Mouse (Mus musculus): Measurements from ENCODE around the gene Cnpy2.
"Not testable (repeated sequence)": the region's sequence is repeated elsewhere in the genome, so short reads cannot be mapped to it uniquely, and the experiment has no call there.

The Cnpy2 gene

GRCm38 (mm10) chr10:128315578-128315977 lies 6.7 kb upstream of the Cnpy2 start:
- DNase-seq (ENCODE audit: low read depth, low spot score), result no peak

- no peak for DNase-seq (ENCODE audit: low read depth, low spot score)
Measured at GRCm38 (mm10) chr10:128321641-128322040, 618 bp upstream of the Cnpy2 start.

- DNase-seq (ENCODE audit: low read depth, low spot score), result no peak
Measured at GRCm38 (mm10) chr10:128323516-128323915, 1.3 kb downstream of the Cnpy2 start.

GRCm38 (mm10) chr10:128326825-128327224 lies 4.6 kb downstream of the Cnpy2 start:
- DNase-seq (ENCODE audit: low read depth, low spot score), result no peak

- no peak for DNase-seq (ENCODE audit: low read depth, low spot score)
Measured at GRCm38 (mm10) chr10:128327610-128328009, 5.4 kb downstream of the Cnpy2 start.

GRCm38 (mm10) chr10:128332358-128333249 lies 10.3 kb downstream of the Cnpy2 start:
- not testable (repeated sequence) for DNase-seq (ENCODE audit: low read depth, low spot score)

- DNase-seq (ENCODE audit: low read depth, low spot score), result peak; percentile 73
Measured at GRCm38 (mm10) chr10:128335582-128335981, 13.3 kb downstream of the Cnpy2 start.

- no peak for DNase-seq (ENCODE audit: low read depth, low spot score)
Measured at GRCm38 (mm10) chr10:128336195-128336594, 13.9 kb downstream of the Cnpy2 start.

GRCm38 (mm10) chr10:128336597-128336996 lies 14.3 kb downstream of the Cnpy2 start:
- no peak for DNase-seq (ENCODE audit: low read depth, low spot score)

- peak; percentile 98 for DNase-seq (ENCODE audit: low read depth, low spot score)
Measured at GRCm38 (mm10) chr10:128337306-128338181, 15.3 kb downstream of the Cnpy2 start, which contains the start of gene Cs. Gene Cs (plus strand): TSS chr10:128337734.

GRCm38 (mm10) chr10:128338415-128338814 lies 16.2 kb downstream of the Cnpy2 start:
- no peak for DNase-seq (ENCODE audit: low read depth, low spot score)

- no peak for DNase-seq (ENCODE audit: low read depth, low spot score)
Measured at GRCm38 (mm10) chr10:128338948-128339347, 16.7 kb downstream of the Cnpy2 start.

GRCm38 (mm10) chr10:128340257-128340656 lies 18.0 kb downstream of the Cnpy2 start:
- DNase-seq (ENCODE audit: low read depth, low spot score), result no peak

- DNase-seq (ENCODE audit: low read depth, low spot score), result no peak
Measured at GRCm38 (mm10) chr10:128343436-128343835, 21.2 kb downstream of the Cnpy2 start.

- no peak for DNase-seq (ENCODE audit: low read depth, low spot score)
Measured at GRCm38 (mm10) chr10:128344568-128345275, 22.5 kb downstream of the Cnpy2 start.

GRCm38 (mm10) chr10:128347541-128347940 lies 25.3 kb downstream of the Cnpy2 start:
- no peak for DNase-seq (ENCODE audit: low read depth, low spot score)

GRCm38 (mm10) chr10:128358796-128359195 lies 36.5 kb downstream of the Cnpy2 start:
- peak; percentile 43 for DNase-seq (ENCODE audit: low read depth, low spot score)

- DNase-seq (ENCODE audit: low read depth, low spot score), result no peak
Measured at GRCm38 (mm10) chr10:128359226-128359625, 37.0 kb downstream of the Cnpy2 start.

GRCm38 (mm10) chr10:128361836-128362235 lies 39.6 kb downstream of the Cnpy2 start:
- no peak for DNase-seq (ENCODE audit: low read depth, low spot score)

- DNase-seq (ENCODE audit: low read depth, low spot score), result peak; percentile 53
Measured at GRCm38 (mm10) chr10:128362568-128362967, 40.3 kb downstream of the Cnpy2 start.

GRCm38 (mm10) chr10:128367899-128368401 lies 45.7 kb downstream of the Cnpy2 start:
- no peak for DNase-seq (ENCODE audit: low read depth, low spot score)
